Mouse (Mus musculus): ENCODE data around the gene Gli2. TPM values are rescaled to one million over a fixed set of nuclear protein-coding genes. Genes with fewer than 3 reads are reported as not detected.

The Gli2 gene
- total and polyA plus RNA-seq, 3 experiments, result 0.11 TPM; not detected in 2

DNA sequence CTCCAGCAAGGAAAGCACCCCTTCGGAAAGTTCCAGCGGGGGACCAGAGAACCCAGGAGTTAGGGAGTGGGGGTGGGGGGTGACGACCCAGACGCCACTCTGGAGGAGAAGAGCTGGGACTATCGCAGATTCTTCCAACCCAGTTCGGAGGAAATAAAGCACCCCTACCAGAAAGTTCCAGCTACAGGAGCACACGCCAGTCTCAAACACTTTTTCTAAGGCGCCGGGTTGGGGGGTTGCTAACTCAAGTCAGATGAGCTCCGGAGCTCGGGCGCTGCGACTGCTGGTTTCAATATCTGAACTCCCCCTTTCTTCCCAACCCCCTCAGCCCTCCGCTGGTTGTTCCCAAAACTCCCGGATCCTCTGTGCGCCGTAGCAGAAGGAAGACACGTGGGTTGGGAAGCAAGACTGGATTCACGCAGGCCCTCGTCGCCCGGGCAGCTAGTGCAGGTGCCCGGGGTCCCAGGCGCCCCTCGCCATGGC is 494 bp upstream of the Gli2 start:
- DNase-seq (ENCODE audit: low spot score), result no peak
- Histone ChIP-seq H3K4me3 (ENCODE audit: low read depth, low read length) (no peak overlapping the region; the same call in 1 of the 2 replicates), H3K36me3 (replicated peaks) (no peaks in the 10 kb centered on the region), H3K9me3 (replicated peaks) (peaks cover 81% of the 10 kb centered on the region), H3K4me1 (ENCODE audit: insufficient read depth, low read depth, low read length) (no peaks in the 10 kb centered on the region), H3K27me3 (ENCODE audit: insufficient read depth, low read length) (no peaks in the 10 kb centered on the region)
- TF ChIP-seq GATA2 (IDR thresholded peaks at IDR 0.05; ENCODE audit: borderline replicate concordance, low read depth, low read length) (no peak), TAL1 (conservative IDR thresholded peaks at IDR 0.05; ENCODE audit: low read depth, low read length) (no peak), GATA1 (IDR thresholded peaks at IDR 0.05; ENCODE audit: borderline replicate concordance, low read length) (no peak), POLR2AphosphoS5 (IDR thresholded peaks at IDR 0.05; ENCODE audit: insufficient replicate concordance, low read depth, low read length) (no peak), CTCF (IDR thresholded peaks at IDR 0.05; ENCODE audit: low read depth, low read length) (no peak)
- no peak for ATAC-seq (ENCODE audit: extremely low read depth, insufficient number of reproducible peaks, low FRiP score, poor library complexity, severe bottlenecking)

DNA sequence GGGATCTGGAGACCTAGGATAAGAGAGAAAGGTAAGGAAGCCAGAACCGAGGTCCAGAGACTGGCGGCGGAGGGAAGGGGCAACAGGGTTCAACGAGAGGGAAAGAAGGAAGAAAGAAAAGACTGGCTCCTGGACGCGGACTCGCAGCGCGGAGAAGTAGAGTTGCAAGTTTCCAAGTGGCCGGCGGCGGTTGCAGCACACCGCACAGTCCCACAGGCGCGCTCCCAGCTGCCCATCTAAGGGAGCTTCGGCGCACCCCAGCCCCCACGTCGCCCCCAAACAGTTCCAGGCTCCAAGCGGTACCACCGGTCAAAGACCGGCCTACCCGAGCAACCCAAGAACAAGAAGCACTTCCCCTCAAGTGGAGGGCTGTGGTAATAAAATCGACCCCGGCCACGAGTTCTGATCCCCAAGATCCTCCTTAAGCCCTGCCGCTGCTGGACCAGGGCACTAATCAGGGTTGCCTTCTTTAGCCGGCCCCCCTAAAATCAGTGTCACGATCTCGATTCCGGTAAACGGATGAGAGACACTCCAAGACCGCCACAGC is 715 bp downstream of the Gli2 start:
- Histone ChIP-seq H3K4me3 (ENCODE audit: low read depth, low read length) (no peak overlapping the region), H3K9me3 (replicated peaks) (peaks cover 79% of the 10 kb centered on the region), H3K36me3 (replicated peaks) (no peaks in the 10 kb centered on the region), H3K4me1 (ENCODE audit: insufficient read depth, low read depth, low read length) (no peaks in the 10 kb centered on the region), H3K27me3 (ENCODE audit: insufficient read depth, low read length) (no peaks in the 10 kb centered on the region)
- ATAC-seq (ENCODE audit: extremely low read depth, insufficient number of reproducible peaks, low FRiP score, poor library complexity, severe bottlenecking) (no peak), DNase-seq (ENCODE audit: low spot score) (no peak)
- TF ChIP-seq CTCF (IDR thresholded peaks at IDR 0.05; ENCODE audit: low read depth, low read length) (no peak), GATA1 (IDR thresholded peaks at IDR 0.05; ENCODE audit: borderline replicate concordance, low read length) (no peak), TAL1 (conservative IDR thresholded peaks at IDR 0.05; ENCODE audit: low read depth, low read length) (no peak), GATA2 (IDR thresholded peaks at IDR 0.05; ENCODE audit: borderline replicate concordance, low read depth, low read length) (no peak), POLR2AphosphoS5 (IDR thresholded peaks at IDR 0.05; ENCODE audit: insufficient replicate concordance, low read depth, low read length) (no peak)

DNA sequence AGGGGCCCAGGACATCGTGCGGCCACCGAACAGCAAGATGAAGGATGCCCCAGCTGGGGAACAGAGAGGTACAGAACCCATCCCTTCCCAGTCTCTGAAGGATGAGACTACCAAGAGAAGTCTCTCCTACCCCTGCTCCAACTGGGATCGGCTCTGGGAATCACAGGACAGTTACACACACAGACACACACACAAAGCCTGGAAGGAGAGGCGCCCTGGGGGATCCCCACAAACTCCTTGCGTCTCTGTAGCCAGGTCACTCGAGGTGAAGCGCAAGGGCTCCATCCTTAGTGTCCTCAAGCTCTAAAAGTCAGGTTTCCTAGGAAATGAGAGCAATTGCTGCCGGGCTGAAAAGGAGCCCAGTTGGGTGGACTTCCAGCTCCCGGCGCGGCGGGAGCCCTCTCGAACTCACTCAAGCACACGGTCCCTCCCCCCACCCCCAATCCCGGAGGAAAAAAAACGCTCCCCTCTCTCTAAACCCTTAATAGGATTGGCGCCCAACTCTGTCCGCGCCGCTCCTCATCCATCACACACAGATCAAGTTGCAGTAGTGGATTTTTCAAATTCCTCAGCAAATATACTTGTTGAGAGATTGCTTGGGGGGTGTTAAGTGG is 1.4 kb downstream of the Gli2 start:
- Histone ChIP-seq H3K4me3 (ENCODE audit: low read depth, low read length) (no peak overlapping the region), H3K27me3 (ENCODE audit: insufficient read depth, low read length) (no peaks in the 10 kb centered on the region), H3K9me3 (replicated peaks) (peaks cover 84% of the 10 kb centered on the region), H3K4me1 (ENCODE audit: insufficient read depth, low read depth, low read length) (no peaks in the 10 kb centered on the region), H3K36me3 (replicated peaks) (no peaks in the 10 kb centered on the region)
- ATAC-seq (ENCODE audit: extremely low read depth, insufficient number of reproducible peaks, low FRiP score, poor library complexity, severe bottlenecking), result no peak
- DNase-seq (ENCODE audit: low spot score), result no peak
- TF ChIP-seq POLR2AphosphoS5 (IDR thresholded peaks at IDR 0.05; ENCODE audit: insufficient replicate concordance, low read depth, low read length) (no peak), TAL1 (conservative IDR thresholded peaks at IDR 0.05; ENCODE audit: low read depth, low read length) (no peak), GATA1 (IDR thresholded peaks at IDR 0.05; ENCODE audit: borderline replicate concordance, low read length) (no peak), GATA2 (IDR thresholded peaks at IDR 0.05; ENCODE audit: borderline replicate concordance, low read depth, low read length) (no peak), CTCF (IDR thresholded peaks at IDR 0.05; ENCODE audit: low read depth, low read length) (no peak)

DNA sequence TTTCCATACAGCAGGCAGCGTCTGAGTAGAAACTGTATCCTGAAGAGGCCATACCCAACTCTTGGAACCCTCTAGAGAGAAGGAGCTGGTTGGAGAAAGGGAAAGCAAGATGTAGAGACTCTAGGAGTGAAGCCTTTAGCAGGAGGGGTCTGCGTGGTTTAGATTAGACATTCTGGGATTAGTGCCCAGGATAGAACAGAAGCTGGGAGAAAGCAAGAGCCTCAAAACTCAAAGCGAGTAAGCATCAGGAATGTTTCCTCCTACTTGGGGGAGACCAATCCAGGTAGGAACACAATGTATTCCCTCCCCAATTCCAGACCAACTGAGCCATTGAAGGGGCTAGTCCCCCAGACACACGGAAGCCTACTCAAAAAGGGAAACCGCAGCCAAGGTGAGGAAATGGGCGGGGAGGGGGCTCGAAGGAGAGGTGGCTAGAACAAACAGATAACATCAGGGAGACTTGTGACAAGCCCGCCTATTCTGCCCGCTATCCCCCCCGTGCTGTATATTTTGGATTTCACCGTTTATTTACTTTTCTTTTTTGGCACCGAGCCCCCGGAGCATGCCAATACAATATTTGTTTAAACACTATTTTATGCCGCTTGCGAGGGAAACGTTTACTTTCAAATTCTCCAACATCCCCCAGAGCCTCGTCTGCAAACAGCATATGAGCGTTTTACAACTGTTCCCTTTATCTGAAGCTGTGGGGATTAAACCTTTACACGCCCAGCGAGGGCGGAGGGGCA is 2.1 kb downstream of the Gli2 start:
- Histone ChIP-seq H3K27me3 (ENCODE audit: insufficient read depth, low read length) (no peaks in the 10 kb centered on the region), H3K4me1 (ENCODE audit: insufficient read depth, low read depth, low read length) (no peaks in the 10 kb centered on the region), H3K36me3 (replicated peaks) (no peaks in the 10 kb centered on the region), H3K9me3 (replicated peaks) (peaks cover 81% of the 10 kb centered on the region), H3K4me3 (ENCODE audit: low read depth, low read length) (no peak overlapping the region)
- DNase-seq (ENCODE audit: low spot score) (no peak), ATAC-seq (ENCODE audit: extremely low read depth, insufficient number of reproducible peaks, low FRiP score, poor library complexity, severe bottlenecking) (no peak)
- TF ChIP-seq CTCF (IDR thresholded peaks at IDR 0.05; ENCODE audit: low read depth, low read length), result no peak
- no peak for TF ChIP-seq TAL1 (conservative IDR thresholded peaks at IDR 0.05; ENCODE audit: low read depth, low read length)
- TF ChIP-seq GATA2 (IDR thresholded peaks at IDR 0.05; ENCODE audit: borderline replicate concordance, low read depth, low read length), result no peak

DNA sequence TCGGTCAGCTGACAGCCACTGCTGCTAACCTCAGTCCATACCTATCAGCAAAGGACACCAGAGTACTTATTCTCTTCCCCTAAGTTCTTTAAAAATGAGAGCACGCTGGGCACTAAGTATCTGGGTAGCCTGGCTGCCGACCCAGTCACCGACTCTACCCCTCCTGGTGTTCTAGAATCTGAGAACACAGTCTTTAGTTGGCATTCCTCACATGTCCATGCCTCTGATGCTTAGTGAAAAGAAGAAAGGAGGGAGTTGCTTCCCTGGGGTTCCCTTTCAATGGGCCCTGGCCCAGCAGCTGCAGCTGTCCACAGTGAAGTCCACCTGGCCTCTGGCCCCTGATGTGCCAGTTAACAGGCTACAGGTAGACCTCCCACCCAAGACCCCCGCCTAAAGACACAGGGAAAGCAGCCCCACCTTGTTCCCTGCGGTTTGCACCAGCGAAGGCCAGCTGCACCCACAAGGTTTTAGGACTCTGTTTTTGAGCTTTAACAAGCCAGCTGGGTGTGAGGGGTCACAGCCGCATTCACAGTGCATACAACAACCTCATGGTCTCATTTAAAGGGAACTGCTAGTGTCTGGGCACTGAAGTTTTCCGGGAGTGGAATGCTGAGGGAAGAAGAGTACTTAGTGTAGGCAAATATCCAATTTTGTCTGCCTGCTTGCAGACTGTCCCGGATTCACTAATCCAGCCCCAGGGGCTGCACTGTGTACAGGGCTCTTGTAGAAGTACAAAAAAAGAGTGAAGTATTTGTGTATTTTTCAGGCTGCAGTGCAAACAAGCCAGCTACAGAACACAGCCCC is 3.4 kb downstream of the Gli2 start:
- ATAC-seq (ENCODE audit: extremely low read depth, insufficient number of reproducible peaks, low FRiP score, poor library complexity, severe bottlenecking) (no peak), DNase-seq (ENCODE audit: low spot score) (no peak)
- Histone ChIP-seq H3K4me3 (ENCODE audit: low read depth, low read length) (no peak overlapping the region), H3K36me3 (replicated peaks) (no peaks in the 10 kb centered on the region), H3K4me1 (ENCODE audit: insufficient read depth, low read depth, low read length) (no peaks in the 10 kb centered on the region), H3K27me3 (ENCODE audit: insufficient read depth, low read length) (no peaks in the 10 kb centered on the region), H3K9me3 (replicated peaks) (peaks cover 81% of the 10 kb centered on the region)
- TF ChIP-seq GATA2 (IDR thresholded peaks at IDR 0.05; ENCODE audit: borderline replicate concordance, low read depth, low read length) (no peak), TAL1 (conservative IDR thresholded peaks at IDR 0.05; ENCODE audit: low read depth, low read length) (no peak), GATA1 (IDR thresholded peaks at IDR 0.05; ENCODE audit: borderline replicate concordance, low read length) (no peak), CTCF (IDR thresholded peaks at IDR 0.05; ENCODE audit: low read depth, low read length) (no peak)

DNA sequence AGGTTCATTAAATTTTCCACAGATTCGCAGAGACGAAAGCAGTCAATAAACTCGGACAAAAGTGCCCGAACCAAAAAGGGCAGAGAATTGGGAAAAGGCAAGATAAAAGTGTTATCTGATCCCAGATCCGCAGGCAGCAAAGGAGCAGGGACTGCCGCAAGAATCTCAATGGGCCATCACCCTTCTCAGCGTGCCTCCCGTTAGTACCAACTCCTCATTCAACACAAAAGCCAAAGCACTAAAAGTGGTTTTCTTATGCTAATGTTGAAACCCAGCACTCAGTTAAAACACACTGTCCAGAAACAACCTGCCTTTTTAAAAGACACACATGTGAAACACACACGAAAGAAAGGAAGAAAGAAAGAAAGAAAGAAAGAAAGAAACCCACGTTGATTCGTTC is 4.4 kb downstream of the Gli2 start:
- peaks cover 79% of the 10 kb centered on the region for H3K9me3 ChIP-seq (replicated peaks)
- no peaks in the 10 kb centered on the region for H3K36me3 ChIP-seq (replicated peaks)
- no peak overlapping the region for H3K4me3 ChIP-seq (ENCODE audit: low read depth, low read length)
- H3K4me1 ChIP-seq (ENCODE audit: insufficient read depth, low read depth, low read length), result no peaks in the 10 kb centered on the region
- no peak for ATAC-seq (ENCODE audit: extremely low read depth, insufficient number of reproducible peaks, low FRiP score, poor library complexity, severe bottlenecking)
- DNase-seq (ENCODE audit: low spot score), result no peak
- TF ChIP-seq CTCF (IDR thresholded peaks at IDR 0.05; ENCODE audit: low read depth, low read length) (no peak), TAL1 (conservative IDR thresholded peaks at IDR 0.05; ENCODE audit: low read depth, low read length) (no peak), GATA2 (IDR thresholded peaks at IDR 0.05; ENCODE audit: borderline replicate concordance, low read depth, low read length) (no peak), GATA1 (IDR thresholded peaks at IDR 0.05; ENCODE audit: borderline replicate concordance, low read length) (no peak)
- H3K27me3 ChIP-seq (ENCODE audit: insufficient read depth, low read length), result no peaks in the 10 kb centered on the region
